Mouse (Mus musculus) lung, postnatal 4 days (tissue): ENCODE data around the gene Rbms1.

Source experiments
- DNase-seq, 2 experiments: peaks; one replicate each; pipeline ENCODE4 v3.0.0; 2021

Gene Rbms1

DNA sequence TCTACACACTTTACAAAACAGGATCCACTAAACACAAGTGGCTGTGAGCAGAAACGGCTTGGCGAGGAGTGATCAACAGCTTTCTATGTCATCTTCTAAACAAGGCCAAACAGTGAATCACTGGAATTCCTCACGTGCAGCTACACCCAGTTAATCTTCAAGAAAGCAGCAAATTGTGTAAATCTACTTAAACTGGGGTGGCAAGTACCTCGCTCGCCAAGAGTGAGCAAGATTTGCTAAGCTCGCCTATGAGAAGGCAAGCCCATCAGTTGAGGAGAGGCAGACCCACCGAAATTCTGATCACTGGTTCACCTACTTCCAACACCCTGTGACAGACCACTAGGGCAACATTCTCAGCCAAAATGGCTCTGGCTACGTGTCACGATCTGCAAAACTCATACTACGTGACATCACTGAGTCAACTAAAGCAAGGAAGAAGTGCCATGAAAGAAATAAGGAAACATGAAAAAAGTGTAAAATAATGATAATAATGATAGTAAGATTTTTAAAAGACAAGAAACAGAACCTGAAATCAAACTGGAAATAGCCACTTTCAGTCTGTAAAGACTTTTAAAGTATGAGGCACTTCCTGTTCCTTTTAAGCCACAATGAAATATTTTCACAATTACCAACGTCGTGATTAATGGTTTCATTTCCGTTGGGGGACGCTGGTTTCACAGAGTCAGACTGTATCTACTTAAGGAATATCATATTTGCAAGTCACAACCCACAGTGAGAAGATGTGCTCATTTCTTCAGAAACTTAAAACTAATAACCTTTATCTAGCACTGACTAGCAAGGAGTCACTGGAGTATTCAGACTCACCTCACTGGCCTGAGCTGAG, 85.2 kb downstream of the Rbms1 start:
- no peak for DNase-seq

- no peak for DNase-seq
These were observed 86.1 kb downstream of the Rbms1 start for GRCm38 (mm10) chr2:60876891-60877290.

- DNase-seq, result no peak
These were observed 90.7 kb downstream of the Rbms1 start for GRCm38 (mm10) chr2:60872095-60872811.

DNA sequence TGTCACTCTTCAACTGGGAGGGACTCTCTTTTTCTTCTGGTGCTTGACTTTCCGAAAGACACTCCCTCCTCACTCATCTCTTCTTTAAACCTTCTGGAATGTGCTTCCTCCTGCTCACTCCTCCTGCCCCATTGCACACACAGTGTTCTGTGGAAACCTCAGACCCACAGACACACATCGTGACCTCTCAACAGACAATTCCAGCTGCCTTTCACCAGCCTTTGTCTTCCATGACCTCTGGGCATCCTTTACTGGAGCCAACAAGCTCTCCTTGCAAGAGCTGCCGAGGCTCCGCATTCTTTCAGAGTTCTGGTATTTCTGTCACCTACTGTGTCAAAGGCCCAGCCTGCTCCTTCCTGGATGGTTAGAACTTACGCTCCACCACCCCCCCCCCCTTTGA, 92.0 kb downstream of the Rbms1 start:
- DNase-seq, result peak in 1 of 2 experiments; percentile 34

- no peak for DNase-seq
These were observed 92.5 kb downstream of the Rbms1 start for GRCm38 (mm10) chr2:60870450-60870849.

DNA sequence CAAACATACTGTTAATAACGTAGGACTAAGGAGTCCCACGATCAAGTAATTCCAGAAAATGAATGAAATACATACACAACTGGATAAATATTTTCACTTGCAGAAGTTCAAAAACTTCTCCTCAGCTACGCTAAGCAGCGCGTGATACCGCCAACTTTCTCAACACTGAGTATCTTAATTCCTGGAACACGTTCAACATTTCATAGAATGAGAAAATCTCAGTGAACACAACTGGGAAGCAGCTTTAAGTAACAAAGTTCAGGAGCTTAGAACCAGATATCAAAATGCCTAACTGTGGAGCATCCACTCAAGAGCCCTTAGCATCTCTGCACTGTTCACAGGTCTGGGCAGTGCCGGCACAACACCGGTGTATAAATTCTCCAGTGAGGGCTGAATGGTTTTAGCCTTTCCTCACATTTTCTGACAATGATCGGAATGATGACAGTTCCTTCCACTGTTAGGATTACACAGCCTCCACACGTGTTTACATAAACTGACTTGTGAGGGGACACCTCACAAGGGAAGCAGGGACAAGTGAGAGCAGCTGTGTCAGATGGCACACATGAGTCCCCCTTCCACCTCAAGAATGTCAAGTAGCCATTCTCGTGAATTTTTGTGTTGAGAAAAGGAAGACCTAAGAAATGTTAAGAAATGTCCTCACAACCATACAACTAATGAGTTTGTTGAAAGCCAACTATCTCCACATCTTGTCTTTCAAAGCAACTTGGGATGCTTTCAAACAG, 93.8 kb downstream of the Rbms1 start:
- DNase-seq, result no peak

GRCm38 (mm10) chr2:60868060-60868662, 94.8 kb downstream of the Rbms1 start:
- no peak for DNase-seq

- DNase-seq, result no peak
These were observed 95.7 kb downstream of the Rbms1 start for GRCm38 (mm10) chr2:60867304-60867703.

- no peak for DNase-seq
These were observed 97.1 kb downstream of the Rbms1 start for GRCm38 (mm10) chr2:60865869-60866268.

DNA sequence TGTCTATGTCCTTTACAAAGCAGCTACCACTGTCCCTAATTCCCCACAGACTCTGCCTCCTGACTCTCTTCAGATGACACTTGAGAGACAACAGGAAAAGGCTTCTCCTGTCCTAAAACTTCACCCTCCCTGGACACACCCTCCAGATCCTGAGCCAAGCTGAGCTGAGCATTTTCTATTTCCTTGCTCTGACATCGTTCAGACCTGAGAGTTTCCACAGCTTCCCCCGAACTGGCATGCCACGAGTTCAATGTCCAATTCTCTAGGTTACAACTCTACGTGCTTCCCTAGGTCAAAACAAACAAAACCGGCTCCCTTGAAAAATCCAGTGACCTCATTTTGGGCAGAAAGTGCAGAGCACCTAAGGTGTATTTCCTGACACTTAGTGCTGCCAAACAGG, 98.0 kb downstream of the Rbms1 start:
- DNase-seq, result no peak

GRCm38 (mm10) chr2:60864256-60864795, 98.7 kb downstream of the Rbms1 start:
- DNase-seq, result no peak

- DNase-seq, result peak in 1 of 2 experiments; percentile 63
These were observed 99.2 kb downstream of the Rbms1 start for GRCm38 (mm10) chr2:60863827-60864226.

GRCm38 (mm10) chr2:60862913-60863711, 99.9 kb downstream of the Rbms1 start:
- DNase-seq, result no peak

DNA sequence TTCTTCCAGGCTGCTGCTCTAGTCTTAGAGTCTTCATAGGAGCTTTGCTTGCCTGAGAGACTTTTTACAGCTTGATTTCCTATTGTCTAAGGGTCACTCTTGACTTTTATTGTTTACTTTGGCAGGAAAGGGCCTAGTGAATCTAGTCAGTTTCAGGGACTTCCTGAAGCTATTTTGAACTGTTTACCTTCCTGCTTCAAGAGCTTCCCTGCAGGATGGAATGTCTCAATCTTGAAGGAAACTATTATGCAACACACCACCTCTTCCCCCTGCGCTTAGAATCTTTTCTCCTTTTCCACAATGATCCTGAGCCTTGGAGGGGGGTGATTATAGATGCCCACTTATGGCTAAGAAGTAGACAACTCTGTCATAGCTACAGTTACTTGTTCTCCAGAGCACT, 104.9 kb downstream of the Rbms1 start:
- DNase-seq, result no peak

DNA sequence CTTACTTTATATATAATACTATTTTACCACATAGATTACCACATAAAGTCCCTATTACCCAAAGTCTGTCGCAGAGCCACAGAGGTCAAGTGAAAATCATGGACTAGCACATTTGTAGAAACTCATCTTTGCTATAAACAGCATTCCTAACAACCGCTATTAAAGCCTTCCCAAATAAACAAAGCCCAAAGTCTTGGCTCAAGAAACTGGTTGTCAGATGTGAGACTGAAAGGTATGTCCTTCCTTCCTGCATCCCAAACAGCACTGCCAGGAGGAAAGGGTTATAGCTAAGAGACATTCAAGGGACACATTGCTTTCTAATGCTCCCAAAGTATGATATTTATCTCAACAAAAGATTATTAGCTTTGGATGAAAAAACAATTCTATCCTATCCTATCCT, 106.9 kb downstream of the Rbms1 start:
- no peak for DNase-seq

DNA sequence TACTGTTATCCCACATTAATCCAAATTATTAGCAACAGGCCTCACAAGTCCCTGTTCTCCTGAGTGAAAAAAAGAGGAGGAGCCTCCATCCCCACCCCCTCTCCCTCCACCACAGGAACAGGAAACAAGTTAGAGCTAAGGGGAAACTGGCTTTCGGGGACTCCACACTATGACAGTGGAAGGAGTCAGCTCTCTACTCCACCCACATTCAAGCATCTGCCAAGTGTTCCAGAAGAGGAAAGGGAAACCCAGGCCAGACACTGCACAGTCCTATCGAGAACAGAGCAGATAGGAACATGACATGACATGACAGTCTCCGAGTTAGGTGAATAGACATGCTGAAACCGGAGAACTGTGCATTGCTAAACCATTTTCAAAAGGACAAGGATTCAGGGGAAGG, 108.0 kb downstream of the Rbms1 start:
- peak; percentile 45 to 59 for DNase-seq

DNA sequence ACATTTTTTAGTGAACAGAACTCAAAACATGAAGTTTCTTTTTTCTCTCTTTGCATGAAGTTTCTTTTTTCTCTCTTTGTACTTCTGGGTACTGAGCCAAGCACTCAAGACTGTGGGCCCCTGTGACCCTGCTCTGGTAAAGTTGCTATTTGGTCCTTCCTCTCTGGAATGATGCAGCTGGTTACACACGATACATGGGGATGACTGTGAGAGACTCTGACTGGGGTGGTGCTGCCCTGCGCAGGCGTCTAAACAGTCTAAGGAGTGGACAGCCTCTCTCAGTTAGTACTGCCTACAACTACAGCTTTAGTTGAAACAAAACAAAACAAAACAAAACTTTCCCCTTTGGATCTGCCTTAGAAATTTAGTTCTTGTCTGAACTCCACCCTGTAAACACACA, 111.1 kb downstream of the Rbms1 start:
- no peak for DNase-seq

- peak; percentile 55 to 78 for DNase-seq
These were observed 111.8 kb downstream of the Rbms1 start for GRCm38 (mm10) chr2:60851057-60851718.

DNA sequence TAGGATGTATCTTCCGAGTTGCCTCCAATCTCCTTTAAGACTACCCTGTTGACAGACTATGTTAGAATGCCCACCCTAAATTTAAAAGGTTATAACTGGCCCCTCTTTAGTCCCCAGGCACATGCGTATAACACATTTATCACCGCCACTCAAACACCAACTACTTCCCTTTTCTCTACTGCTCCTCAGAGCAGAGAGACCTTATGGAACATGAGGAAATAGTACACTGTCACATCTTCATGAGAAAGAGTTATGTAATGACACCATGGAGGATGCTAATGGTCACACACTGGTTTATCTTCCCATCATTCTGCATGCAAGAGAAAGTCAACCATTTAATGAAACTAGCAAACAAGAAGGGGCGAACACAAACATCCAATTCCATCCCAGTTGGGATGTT, 114.5 kb downstream of the Rbms1 start:
- no peak for DNase-seq

DNA sequence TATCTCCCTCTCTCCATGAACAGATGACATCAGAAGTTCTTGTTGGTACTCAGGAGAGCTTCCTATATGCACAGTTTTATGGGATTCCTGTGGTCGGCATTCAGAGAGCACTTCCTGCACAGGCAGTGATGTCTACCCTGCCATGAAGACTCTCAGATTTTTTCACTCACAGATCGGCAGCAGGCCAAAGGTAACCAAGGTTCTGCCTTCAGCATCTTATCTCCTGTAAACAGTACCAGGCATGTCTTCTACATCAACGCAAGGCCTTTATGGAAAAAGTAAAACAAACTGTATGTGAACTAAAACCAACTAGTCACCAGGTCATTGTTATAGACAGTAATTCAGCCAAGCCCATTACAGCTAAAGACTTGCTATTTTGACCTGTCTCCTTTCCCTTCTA, 115.0 kb downstream of the Rbms1 start:
- DNase-seq, result no peak

DNA sequence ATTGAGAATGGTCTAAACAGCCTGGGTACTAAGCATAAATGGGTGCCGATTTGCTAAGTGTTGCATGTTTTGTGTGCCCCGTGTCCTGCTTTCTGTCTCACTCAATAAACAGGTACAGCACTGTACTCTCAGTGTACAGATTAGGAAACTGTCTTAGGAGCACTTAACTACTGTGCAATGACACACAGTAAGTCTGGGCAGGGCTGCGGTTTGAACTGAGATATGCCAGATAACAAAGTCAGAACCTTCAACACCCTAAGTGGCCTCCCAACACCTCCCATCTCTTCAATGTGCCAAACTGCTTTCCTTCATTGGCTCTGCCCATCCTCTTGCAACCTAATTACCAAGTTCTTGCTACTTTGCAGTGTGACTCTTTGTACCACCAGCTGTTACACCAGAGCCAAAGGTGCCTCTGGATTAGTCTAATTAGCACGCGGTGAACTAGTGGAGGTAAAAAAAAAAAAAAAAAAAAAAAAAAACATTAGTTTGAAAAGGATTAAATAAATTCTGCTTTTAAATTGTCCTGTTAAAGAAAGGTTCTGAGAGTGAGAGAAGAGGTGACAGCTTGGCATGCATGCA, 117.6 kb downstream of the Rbms1 start:
- no peak for DNase-seq
